Mouse (Mus musculus) urinary bladder, postnatal 0 days (tissue): ENCODE data around the gene Cps1. TPM values are rescaled to one million over a fixed set of nuclear protein-coding genes. Genes with fewer than 3 reads are reported as not detected.

Experiments
- polyA plus RNA-seq: library from polyadenylated mRNA; unstranded; fragments of >200 nt; fragmentation: Nextera tagmentation; extraction: Ambion mirVana; gene quantifications from 2 replicates; pipeline ENCODE4 v1.2.1, GENCODE M21; 2015

The Cps1 gene
- polyA plus RNA-seq: 0.18 and 0.43 TPM in 2 replicates

DNA sequence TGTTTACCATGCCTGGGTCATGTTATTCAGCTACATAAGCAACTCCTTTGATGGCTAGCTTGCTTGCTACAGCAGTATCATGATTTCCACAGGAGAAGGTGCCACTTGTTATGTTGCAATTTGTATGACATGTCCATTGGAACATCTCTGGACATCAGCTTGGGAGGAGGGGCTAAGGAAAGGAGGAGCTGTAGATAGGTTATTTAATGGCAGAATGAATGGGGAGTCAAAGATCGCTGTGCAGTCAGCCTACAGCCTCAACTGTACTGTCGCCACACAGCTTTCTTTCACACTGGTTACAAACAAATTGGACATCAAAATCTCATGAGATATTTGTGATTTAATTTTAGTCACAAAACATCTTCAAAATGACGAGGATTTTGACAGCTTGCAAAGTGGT lies at the start of gene Cps1:
TSS of gene Cps1 (plus strand) at position 230 of the 400 bp plus-strand sequence.

Other genes with a start within 250 kb of the Cps1 start
- 0.99 and 3.1 TPM in 2 replicates for gene Myl1, start 177.6 kb upstream of the Cps1 start, polyA plus RNA-seq
- 58.9 and 66.4 TPM in 2 replicates for gene Lancl1, start 84.2 kb upstream of the Cps1 start, polyA plus RNA-seq